Mouse (Mus musculus) activated CD4-positive, CD25-positive, alpha-beta regulatory T cell, adult 4 months (primary cell): ENCODE data around the gene Klc1. TPM values are rescaled to one million over a fixed set of nuclear protein-coding genes. Genes with fewer than 3 reads are reported as not detected.

Source experiments
- polyA plus RNA-seq, 2 experiments: library from polyadenylated mRNA; unstranded; fragments of 100-300 nt; shearing (Covaris generic); gene quantifications; one replicate each; pipeline ENCODE4 v1.2.1; 2017

Klc1 gene
- polyA plus RNA-seq, 2 experiments from 2014 or later = 14.7 to 17.6 TPM

Other genes with a start within 250 kb of the Klc1 start
- gene Eif5, start 220.8 kb upstream of the Klc1 start, polyA plus RNA-seq = 100 to 1,000 TPM; 177 to 194 TPM
- 10 to 100 TPM; 29.0 to 31.8 TPM for gene Mark3, start 184.3 kb upstream of the Klc1 start, polyA plus RNA-seq
- 10 to 100 TPM; 21.3 to 26.2 TPM for gene Ckb, start 86.5 kb upstream of the Klc1 start, polyA plus RNA-seq
- 1 to 10 TPM; 2.7 to 4.3 TPM for gene Trmt61a, start 80.7 kb upstream of the Klc1 start, polyA plus RNA-seq
- gene Bag5, start 45.6 kb upstream of the Klc1 start, polyA plus RNA-seq = 10 to 100 TPM; 30.2 to 32.4 TPM
- 10 to 100 TPM; 72.7 to 78.9 TPM for gene Apopt1, start 45.6 kb upstream of the Klc1 start, polyA plus RNA-seq
- gene Xrcc3, start 55.0 kb downstream of the Klc1 start, polyA plus RNA-seq = 1 to 10 TPM; 4.0 to 5.6 TPM
- gene Zfyve21, start 55.3 kb downstream of the Klc1 start, polyA plus RNA-seq = 1 to 10 TPM; 3.4 to 3.5 TPM
- 10 to 100 TPM in 1 of 2 experiments, 1 to 10 TPM in 1; 8.0 to 10.3 TPM for gene Ppp1r13b, start 149.3 kb downstream of the Klc1 start, polyA plus RNA-seq
- 100 to 1,000 TPM; 262 to 349 TPM for gene Atp5mpl, start 208.1 kb downstream of the Klc1 start, polyA plus RNA-seq
- gene Tdrd9, start 212.7 kb downstream of the Klc1 start, polyA plus RNA-seq = not detected
- not detected for gene Rd3l, start 222.5 kb downstream of the Klc1 start, polyA plus RNA-seq